Mouse (Mus musculus) liver, adult 2 months (tissue): Measurements from ENCODE around the gene Ptx4.

Experiments
- CTCF ChIP-seq: fragments of 200-500 bp; IDR thresholded peaks from 2 replicates; pipeline ENCODE4 v1.5.1; 2011; ENCODE audit warnings: low read depth, low read length, control low read depth
- POLR2A ChIP-seq: fragments of 200-500 bp; IDR thresholded peaks from 2 replicates; pipeline ENCODE4 v1.6.1; 2011; ENCODE audit warnings: low read length, control low read depth; ENCODE audit not compliant: insufficient read depth; ENCODE audit errors: extremely low read depth

DNA sequence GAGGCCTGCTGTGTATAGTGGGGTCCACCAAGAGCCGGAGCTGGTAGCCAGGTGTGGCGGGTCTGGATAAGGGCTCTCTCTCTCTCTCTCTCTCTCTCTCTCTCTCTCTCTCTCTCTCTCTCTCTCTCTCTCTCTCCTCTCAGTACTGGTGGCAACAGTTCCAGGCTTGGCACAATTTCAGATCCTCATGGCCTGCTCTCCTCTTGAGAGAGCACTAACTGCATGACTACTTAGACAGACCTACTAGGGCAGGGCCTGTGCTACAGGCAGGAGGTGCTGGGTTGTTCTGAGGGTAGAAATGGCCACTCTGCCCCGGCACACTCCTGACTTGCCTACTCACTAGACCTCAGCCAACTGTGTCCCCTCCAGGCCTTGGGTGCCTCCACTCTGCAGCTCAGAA is 52.0 kb downstream of the Ptx4 start:
- TF ChIP-seq CTCF (no peak), POLR2A (no peak)
